Mouse (Mus musculus) myocyte (in vitro differentiated cells): ENCODE results near the gene Sox5.

Experiments used
- CEBPB ChIP-seq: IDR thresholded peaks from 2 replicates; pipeline ENCODE4 v1.6.1; 2011; ENCODE audit warnings: mild to moderate bottlenecking, moderate library complexity; ENCODE audit not compliant: poor library complexity, insufficient read depth, severe bottlenecking
- MAX ChIP-seq: IDR thresholded peaks from one replicate; pipeline ENCODE4 v1.6.1; 2011; ENCODE audit warnings: low read depth, mild to moderate bottlenecking, control low read depth
- POLR2A ChIP-seq: IDR thresholded peaks from one replicate; pipeline ENCODE4 v1.6.1; 2011; ENCODE audit warnings: low read depth, mild to moderate bottlenecking, control low read depth, moderate library complexity; ENCODE audit not compliant: insufficient read length
- TCF12 ChIP-seq: IDR thresholded peaks from one replicate; pipeline ENCODE4 v1.6.1; 2011; ENCODE audit warnings: mild to moderate bottlenecking, control low read depth; ENCODE audit not compliant: poor library complexity, insufficient read depth, severe bottlenecking
- USF1 ChIP-seq: IDR thresholded peaks from one replicate; pipeline ENCODE4 v1.6.1; 2011; ENCODE audit warnings: low read depth, mild to moderate bottlenecking, control low read depth, moderate library complexity

DNA sequence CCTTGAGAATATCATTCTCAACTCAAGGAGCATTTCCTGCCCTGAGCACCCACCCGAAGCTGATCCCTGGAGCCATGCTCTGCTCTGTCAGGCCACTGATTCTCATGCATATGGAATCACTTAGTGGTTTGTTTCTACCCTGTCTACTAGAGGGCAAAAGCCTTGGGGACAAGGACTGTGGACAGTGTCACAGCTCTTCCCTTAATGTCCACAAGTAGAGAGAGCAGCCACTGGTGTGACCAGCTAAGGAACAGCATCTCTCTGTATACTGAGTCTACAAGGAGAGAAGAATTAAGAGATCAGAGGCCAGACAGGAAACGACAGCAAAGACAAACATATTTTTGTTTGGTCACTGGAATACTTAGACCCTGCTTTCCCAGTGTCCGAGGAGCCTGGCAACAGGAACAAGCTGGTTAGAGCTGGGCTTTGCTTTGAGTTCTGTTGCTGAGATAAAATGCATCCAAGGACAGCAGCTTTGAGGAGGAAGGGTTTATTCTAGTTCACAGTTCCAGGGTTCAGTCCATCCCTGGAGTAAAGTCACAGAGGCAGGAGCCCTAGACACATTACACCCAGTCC is 40.6 kb downstream of the Sox5 start:
- TF ChIP-seq MAX (no peak), POLR2A (no peak), USF1 (no peak), TCF12 (no peak), CEBPB (no peak)
